Mouse (Mus musculus) thymus, postnatal 25 days (tissue): ENCODE measurements around the gene Rasgrp4.
"Not testable (repeated sequence)": the region's sequence is repeated elsewhere in the genome, so short reads cannot be mapped to it uniquely, and the experiment has no call there.

Experiments used
- DNase-seq: peaks from one replicate; pipeline ENCODE4 v3.0.0; 2022

Gene Rasgrp4

DNA sequence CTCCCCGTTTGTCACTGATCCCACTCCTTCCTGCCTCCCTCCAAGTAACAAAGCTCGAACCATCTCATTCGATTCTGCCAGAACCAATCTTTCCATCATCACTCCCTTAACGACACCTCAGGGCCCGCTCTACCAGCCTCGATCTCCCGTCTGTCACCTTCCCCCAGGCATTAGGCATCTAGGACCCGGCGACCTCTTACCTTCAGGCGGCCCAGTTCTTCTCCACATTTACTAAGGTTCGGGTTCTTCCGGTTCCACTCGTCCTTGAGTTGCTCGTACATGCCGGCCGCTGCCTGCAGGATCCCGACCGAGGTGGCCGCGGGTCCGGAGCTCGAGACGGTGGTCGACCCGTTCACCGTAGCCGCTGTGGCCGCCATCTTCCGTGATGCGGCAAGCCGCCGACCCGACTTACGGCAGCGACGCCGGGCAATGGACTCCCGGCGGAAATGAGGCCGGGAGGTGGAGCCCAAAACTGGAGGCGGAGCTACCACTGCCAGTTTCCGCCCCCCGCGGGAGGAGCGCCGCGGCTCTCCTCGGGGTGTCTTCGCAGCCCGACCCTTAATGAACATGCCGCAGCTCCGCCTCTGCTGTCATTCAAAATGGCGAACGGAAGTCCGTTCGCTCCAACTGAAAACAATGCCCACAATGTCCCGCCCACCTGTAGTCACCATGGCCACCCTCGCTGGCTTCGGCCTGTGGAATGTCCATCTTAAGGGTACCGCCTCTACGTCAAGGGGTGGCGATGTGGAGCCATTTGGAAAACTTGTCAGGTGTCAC lies 45.6 kb downstream of the Rasgrp4 start, which contains the start of gene Psmd8:
Gene Psmd8, minus strand, starts transcription at position 625 of the 777 bp plus-strand sequence.
- DNase-seq, result peak; percentile 97

DNA sequence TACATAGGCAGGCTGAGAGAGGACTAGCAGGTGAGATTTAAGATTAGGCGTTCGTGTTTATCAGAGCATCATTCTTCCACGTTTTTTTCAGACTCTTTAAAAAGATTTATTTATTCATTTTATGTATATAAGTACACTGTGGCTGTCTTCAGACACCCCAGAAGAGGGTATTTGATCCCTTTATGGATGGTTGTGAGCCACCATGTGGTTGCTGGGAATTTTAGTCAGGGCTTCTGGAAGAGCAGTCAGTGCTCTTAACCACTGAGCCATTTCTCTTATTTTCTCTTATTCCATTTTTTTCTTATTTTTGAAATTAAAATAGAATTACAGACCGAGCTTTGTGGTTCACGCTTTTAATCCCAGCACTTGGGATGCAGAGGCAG lies 46.2 kb downstream of the Rasgrp4 start:
- no peak for DNase-seq

DNA sequence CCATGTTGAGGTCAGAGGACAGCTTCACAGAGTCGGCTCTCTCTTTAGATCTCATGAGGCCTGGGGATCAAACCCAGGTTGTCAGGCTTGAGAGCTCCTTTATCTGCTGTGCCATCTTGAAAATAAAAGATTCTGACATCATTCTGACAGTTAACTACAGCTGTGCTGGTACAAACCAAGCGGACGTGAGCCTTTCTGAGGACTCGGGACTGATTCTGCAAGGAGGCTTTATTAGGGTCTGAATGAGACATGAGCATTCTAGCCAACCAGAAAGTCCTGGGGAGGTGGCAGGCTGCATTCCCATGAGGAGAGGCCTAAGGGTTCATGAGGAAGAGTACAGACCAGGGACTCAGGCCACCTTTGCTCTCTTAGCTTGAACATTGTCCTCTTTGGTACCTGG lies 46.7 kb downstream of the Rasgrp4 start:
- not testable (repeated sequence) for DNase-seq

- DNase-seq, result not testable (repeated sequence)
These were observed 59.6 kb downstream of the Rasgrp4 start for GRCm38 (mm10) chr7:29194230-29194629.

DNA sequence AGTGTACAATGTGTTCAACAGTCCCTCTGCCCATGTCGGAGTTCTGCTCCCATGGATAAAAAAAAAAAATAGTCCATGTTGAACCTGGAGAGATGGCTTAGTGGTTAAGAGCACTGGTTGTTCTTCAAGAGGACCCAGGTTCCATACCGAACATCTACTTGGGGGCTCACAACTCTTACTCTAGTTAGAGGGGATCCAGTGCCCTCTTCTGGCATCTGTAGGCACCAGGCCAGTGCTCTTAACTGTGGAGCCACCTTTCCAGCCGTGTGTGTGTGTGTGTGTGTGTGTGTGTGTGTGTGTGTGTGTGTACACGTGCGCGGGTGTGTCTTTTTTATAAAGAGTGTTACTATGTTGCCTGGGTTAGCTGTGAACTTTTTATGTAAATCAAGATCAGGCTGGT lies 67.9 kb downstream of the Rasgrp4 start:
- no peak for DNase-seq
